Mouse (Mus musculus) liver, postnatal 0 days (tissue): ENCODE measurements around the gene Rps15.

Experiments
- CTCF ChIP-seq: sonication (generic); IDR thresholded peaks from 2 replicates; pipeline ENCODE4 v1.5.1; 2016; ENCODE audit warnings: antibody characterized with exemption, low read depth
- EP300 ChIP-seq: IDR thresholded peaks from 2 replicates; pipeline ENCODE4 v1.6.1; 2016; ENCODE audit warnings: antibody characterized with exemption, low read depth, mild to moderate bottlenecking

- TF ChIP-seq CTCF (peak; percentile 95), EP300 (no peak)
Measured at GRCm38 (mm10) chr10:80245600-80245999, 46.7 kb upstream of the Rps15 start.
